Mouse (Mus musculus) lung, adult 2 months (tissue): ENCODE data around the gene Gcgr. TPM values are rescaled to one million over a fixed set of nuclear protein-coding genes. Genes with fewer than 3 reads are reported as not detected.

Experiments
- DNase-seq: peaks from one replicate; pipeline ENCODE4 v3.0.0; 2022
- H3K4me1 ChIP-seq: fragments of 200-500 bp; 2 replicates; pipeline ENCODE4 v1.6.1; 2011; ENCODE audit warnings: low read length; ENCODE audit not compliant: control insufficient read depth, insufficient read depth
- H3K4me3 ChIP-seq: fragments of 200-500 bp; replicated peaks from 2 replicates; pipeline ENCODE3; 2011; ENCODE audit warnings: low read depth, mild to moderate bottlenecking, control low read depth, low read length; ENCODE audit errors: extremely low read depth
- CTCF ChIP-seq: fragments of 200-500 bp; IDR thresholded peaks from 2 replicates; pipeline ENCODE4 v1.5.1; 2011; ENCODE audit warnings: mild to moderate bottlenecking, low read length, control low read depth; ENCODE audit not compliant: insufficient read depth
- POLR2A ChIP-seq: fragments of 200-500 bp; IDR thresholded peaks from 2 replicates; pipeline ENCODE4 v1.6.1; 2011; ENCODE audit warnings: low read depth, mild to moderate bottlenecking, control low read depth, low read length, borderline replicate concordance; ENCODE audit errors: extremely low read depth
- WGBS: fragments of 180-500 bp; shearing (Covaris S2); methylation state at CpG from one replicate; pipeline ENCODE4 v1.1.7; 2018; 5-methylcytosine and 5-hydroxymethylcytosine counted together
- polyA plus RNA-seq: library from polyadenylated mRNA; depleted of rRNA; stranded (reverse); fragments of >200 nt; gene quantifications from 2 replicates; pipeline ENCODE4 v1.2.3, GENCODE M21; 2012

The Gcgr gene
- polyA plus RNA-seq, 1 experiment: 1.0 TPM

- DNase-seq: no peak
- peaks cover 18% of the 10 kb centered on the region for H3K4me1 ChIP-seq
- TF ChIP-seq CTCF (no peak), POLR2A (no peak)
- WGBS: 74% methylated on average over 3 of the region's 3 CpGs
- no peak overlapping the region for H3K4me3 ChIP-seq
Observed at GRCm38 (mm10) chr11:120535145-120535544, 4.6 kb downstream of the Gcgr start.

- no peak for TF ChIP-seq POLR2A
- no peak for TF ChIP-seq CTCF
Observed at GRCm38 (mm10) chr11:120535804-120536203, 5.3 kb downstream of the Gcgr start.

GRCm38 (mm10) chr11:120538485-120538884 is 8.0 kb downstream of the Gcgr start:
- peak; percentile 56 for DNase-seq
- no peak for TF ChIP-seq POLR2A
- no peak for TF ChIP-seq CTCF

More at GRCm38 (mm10) chr11:120535804-120536203, 5.3 kb downstream of the Gcgr start:
- Histone ChIP-seq H3K4me1 (peaks cover 16% of the 10 kb centered on the region), H3K4me3 (no peak overlapping the region)
- DNase-seq: no peak
- WGBS: 70% methylated on average over 3 of the region's 3 CpGs

GRCm38 (mm10) chr11:120538955-120539284 is 8.4 kb downstream of the Gcgr start:
- peak; percentile 40 for DNase-seq
- TF ChIP-seq CTCF: no peak
- no peak for TF ChIP-seq POLR2A

More at GRCm38 (mm10) chr11:120538485-120538884, 8.0 kb downstream of the Gcgr start:
- H3K4me1 ChIP-seq: peaks cover 14% of the 10 kb centered on the region
- H3K4me3 ChIP-seq: no peak overlapping the region
- 44% methylated on average over 3 of the region's 3 CpGs for WGBS

GRCm38 (mm10) chr11:120539285-120540014 is 9.0 kb downstream of the Gcgr start:
- no peak for TF ChIP-seq CTCF
- no peak for TF ChIP-seq POLR2A
- peak; percentile 63 for DNase-seq
- H3K4me1 ChIP-seq: peaks cover 14% of the 10 kb centered on the region
- 20% methylated on average over 10 of the region's 10 CpGs for WGBS
- H3K4me3 ChIP-seq: no peak overlapping the region

More at GRCm38 (mm10) chr11:120538955-120539284, 8.4 kb downstream of the Gcgr start:
- Histone ChIP-seq H3K4me1 (peaks cover 14% of the 10 kb centered on the region), H3K4me3 (no peak overlapping the region)
- 39% methylated on average over 8 of the region's 8 CpGs for WGBS

GRCm38 (mm10) chr11:120541907-120542306 is 11.4 kb downstream of the Gcgr start:
- WGBS: 32% methylated on average over 4 of the region's 4 CpGs
- TF ChIP-seq POLR2A: no peak
- peak; percentile 61 for TF ChIP-seq CTCF
- peaks cover 14% of the 10 kb centered on the region for H3K4me1 ChIP-seq
- no peak overlapping the region for H3K4me3 ChIP-seq
- peak; percentile 39 for DNase-seq

- Histone ChIP-seq H3K4me1 (peaks cover 17% of the 10 kb centered on the region), H3K4me3 (no peak overlapping the region)
- no peak for DNase-seq
- WGBS: 78% methylated on average over 6 of the region's 6 CpGs
- TF ChIP-seq POLR2A: no peak
- TF ChIP-seq CTCF: no peak
Observed at GRCm38 (mm10) chr11:120542376-120542775, 11.9 kb downstream of the Gcgr start.

GRCm38 (mm10) chr11:120545964-120546363 is 15.5 kb downstream of the Gcgr start:
- TF ChIP-seq POLR2A (no peak), CTCF (no peak)
- Histone ChIP-seq H3K4me1 (peaks cover 17% of the 10 kb centered on the region), H3K4me3 (no peak overlapping the region)
- no peak for DNase-seq
- WGBS: 87% methylated on average over 3 of the region's 3 CpGs

- H3K4me3 ChIP-seq: no peak overlapping the region
- no peak for DNase-seq
- H3K4me1 ChIP-seq: peaks cover 17% of the 10 kb centered on the region
- 38% methylated on average over 2 of the region's 2 CpGs for WGBS
- TF ChIP-seq CTCF (no peak), POLR2A (no peak)
Observed at GRCm38 (mm10) chr11:120547469-120547868, 17.0 kb downstream of the Gcgr start.

- TF ChIP-seq POLR2A (no peak), CTCF (no peak)
- Histone ChIP-seq H3K4me1 (peaks cover 17% of the 10 kb centered on the region), H3K4me3 (no peak overlapping the region)
- DNase-seq: no peak
- 66% methylated on average over 3 of the region's 3 CpGs for WGBS
Observed at GRCm38 (mm10) chr11:120548214-120548613, 17.7 kb downstream of the Gcgr start.
